Mouse (Mus musculus) heart, postnatal 25 days (tissue): ENCODE data around the gene Lpp. TPM values are rescaled to one million over a fixed set of nuclear protein-coding genes. Genes with fewer than 3 reads are reported as not detected.
"Not testable (repeated sequence)": the region's sequence is repeated elsewhere in the genome, so short reads cannot be mapped to it uniquely, and the experiment has no call there.

ENCODE experiments used
- DNase-seq: peaks from one replicate; pipeline ENCODE4 v3.0.0; 2022; ENCODE audit warnings: low spot score
- intact Hi-C: fragments of 180-260 bp; cut with DNase I; formaldehyde crosslinking; loops from one replicate; pipeline ENCODE4 v1.15.1; 2025
- total RNA-seq, 2 experiments: library from RNA; stranded (reverse); gene quantifications; 2 replicates each; pipeline ENCODE4 v1.2.3; 2021

Gene Lpp
- total RNA-seq, 2 experiments from 2014 or later: 32.7 to 40.5 TPM

- intact Hi-C loops: no loop called here
- no peak for DNase-seq
Observed at GRCm38 (mm10) chr16:24990331-24990730, 597.0 kb downstream of the Lpp start.

- intact Hi-C loops: no loop called here
- DNase-seq: no peak
Observed at GRCm38 (mm10) chr16:24991059-24991541, 597.8 kb downstream of the Lpp start.

GRCm38 (mm10) chr16:24991995-24992394 is 598.7 kb downstream of the Lpp start:
- no peak for DNase-seq
- intact Hi-C loops: no loop called here

GRCm38 (mm10) chr16:24992494-24992893 is 599.2 kb downstream of the Lpp start:
- no peak for DNase-seq
- intact Hi-C loops: no loop called here

- DNase-seq: no peak
- intact Hi-C loops: loop anchor here (5.0 kb wide), 1 partner anchor 41 kb away; no protein-coding TSS in a partner anchor
Observed at GRCm38 (mm10) chr16:25010980-25011877, 617.9 kb downstream of the Lpp start.

GRCm38 (mm10) chr16:25012938-25013337 is 619.6 kb downstream of the Lpp start:
- intact Hi-C loops: loop anchor here (5.0 kb wide), 1 partner anchor 39 kb away; no protein-coding TSS in a partner anchor
- no peak for DNase-seq

GRCm38 (mm10) chr16:25016261-25016836 is 623.0 kb downstream of the Lpp start:
- no peak for DNase-seq
- intact Hi-C loops: no loop called here

GRCm38 (mm10) chr16:25017046-25017445 is 623.7 kb downstream of the Lpp start:
- DNase-seq: no peak
- intact Hi-C loops: no loop called here

GRCm38 (mm10) chr16:25021743-25022359 is 628.5 kb downstream of the Lpp start:
- DNase-seq, intact Hi-C loops: not testable (repeated sequence)

GRCm38 (mm10) chr16:25024591-25024990 is 631.3 kb downstream of the Lpp start:
- no peak for DNase-seq

GRCm38 (mm10) chr16:25026191-25026590 is 632.9 kb downstream of the Lpp start:
- intact Hi-C loops: no loop called here
- DNase-seq: no peak

More at GRCm38 (mm10) chr16:25024591-25024990, 631.3 kb downstream of the Lpp start:
- intact Hi-C loops: no loop called here

- intact Hi-C loops: no loop called here
- no peak for DNase-seq
Observed at GRCm38 (mm10) chr16:25029548-25029947, 636.2 kb downstream of the Lpp start.

- no peak for DNase-seq
- intact Hi-C loops: no loop called here
Observed at GRCm38 (mm10) chr16:25037361-25037760, 644.1 kb downstream of the Lpp start.

GRCm38 (mm10) chr16:25038529-25038928 is 645.2 kb downstream of the Lpp start:
- intact Hi-C loops: no loop called here
- DNase-seq: no peak

GRCm38 (mm10) chr16:25039904-25040303 is 646.6 kb downstream of the Lpp start:
- intact Hi-C loops: no loop called here
- DNase-seq: no peak

GRCm38 (mm10) chr16:25041165-25041564 is 647.9 kb downstream of the Lpp start:
- intact Hi-C loops: no loop called here
- no peak for DNase-seq

- intact Hi-C loops: no loop called here
- no peak for DNase-seq
Observed at GRCm38 (mm10) chr16:25041855-25042529, 648.7 kb downstream of the Lpp start.
